Comparison of ENCODE assay signal across 32 mouse cellular contexts in genomic region chr13:81706311-81706710, GRCm38 (mm10).
"Had no signal": no experiment of that assay in that cellular context is flagged by ENCODE, and none has a peak within 500 bp of the region (broad histone marks: within the 10 kb centered on the region; RNA-seq: fewer than 3 reads in every experiment).

No protein-coding gene starts in this region.

- H3K4me2 ChIP-seq: limb, embryonic 12.5 days; limb, embryonic 13.5 days; limb, embryonic 15.5 days; liver, embryonic 11.5 days; liver, embryonic 12.5 days; liver, embryonic 13.5 days; liver, embryonic 15.5 days; lung, embryonic 14.5 days; lung, embryonic 15.5 days; midbrain, embryonic 11.5 days; midbrain, embryonic 12.5 days; midbrain, embryonic 13.5 days; midbrain, embryonic 15.5 days; neural tube, embryonic 12.5 days had no signal

- H3K9me3 ChIP-seq: limb, embryonic 10.5 days; limb, embryonic 12.5 days; limb, embryonic 13.5 days; limb, embryonic 15.5 days; liver, embryonic 12.5 days; liver, embryonic 13.5 days; liver, embryonic 15.5 days; lung, embryonic 15.5 days; megakaryocyte, embryonic 14.5 days; midbrain, embryonic 10.5 days; midbrain, embryonic 12.5 days; midbrain, embryonic 13.5 days; midbrain, embryonic 15.5 days; neural tube, embryonic 12.5 days had no signal

- H3K27me3 ChIP-seq: limb, embryonic 12.5 days; limb, embryonic 13.5 days; limb, embryonic 15.5 days; liver, embryonic 12.5 days; liver, embryonic 13.5 days; liver, embryonic 15.5 days; lung, embryonic 15.5 days; megakaryocyte, embryonic 14.5 days; midbrain, embryonic 12.5 days; midbrain, embryonic 13.5 days; midbrain, embryonic 15.5 days; neural tube, embryonic 12.5 days had no signal

- ATAC-seq: liver, embryonic 12.5 days; liver, postnatal 0 days; lung, postnatal 0 days; midbrain, embryonic 13.5 days; midbrain, embryonic 15.5 days; midbrain, embryonic 16.5 days had no signal

- H3K9ac ChIP-seq: limb, embryonic 12.5 days; limb, embryonic 13.5 days; limb, embryonic 15.5 days; liver, embryonic 12.5 days; liver, embryonic 13.5 days; liver, embryonic 14.5 days; liver, embryonic 15.5 days; liver, postnatal 0 days; lung, embryonic 14.5 days; lung, embryonic 15.5 days; midbrain, embryonic 12.5 days; midbrain, embryonic 13.5 days; midbrain, embryonic 15.5 days; neural tube, embryonic 12.5 days had no signal

- DNase-seq: left cerebral cortex, postnatal 4 days; liver; liver, embryonic 13.5 days; liver, postnatal 0 days; lung, adult 18-20 months; lung, adult 2 months; lung, embryonic 14.5 days; lung, postnatal 10 days; lung, postnatal 14 days; lung, postnatal 36 days; lung, postnatal 4 days; midbrain, embryonic 14.5 days had no signal

- H3K4me1 ChIP-seq: limb, embryonic 12.5 days; neural tube, embryonic 12.5 days had no signal

- H3K4me3 ChIP-seq: limb, embryonic 10.5 days; limb, embryonic 12.5 days; limb, embryonic 13.5 days; limb, embryonic 15.5 days; liver, embryonic 12.5 days; liver, embryonic 13.5 days; liver, embryonic 15.5 days; lung, embryonic 15.5 days; megakaryocyte, embryonic 14.5 days; midbrain, embryonic 10.5 days; midbrain, embryonic 12.5 days; midbrain, embryonic 13.5 days; midbrain, embryonic 15.5 days; myocyte; neural tube, embryonic 12.5 days had no signal

- H3K27ac ChIP-seq: limb, embryonic 10.5 days; limb, embryonic 12.5 days; limb, embryonic 13.5 days; limb, embryonic 15.5 days; liver, embryonic 12.5 days; liver, embryonic 13.5 days; liver, embryonic 14.5 days; lung, embryonic 15.5 days; macrophage; midbrain, embryonic 10.5 days; midbrain, embryonic 12.5 days; midbrain, embryonic 13.5 days; midbrain, embryonic 15.5 days; neural tube, embryonic 12.5 days had no signal

- H3K36me3 ChIP-seq: limb, embryonic 12.5 days; limb, embryonic 13.5 days; limb, embryonic 15.5 days; liver, embryonic 15.5 days; lung, embryonic 15.5 days; midbrain, embryonic 13.5 days; midbrain, embryonic 15.5 days; neural tube, embryonic 12.5 days had no signal
